ENCODE assay signal across 8 mouse cellular contexts in genomic region chr4:133085783-133086342, GRCm38 (mm10). TPM values are rescaled to one million over a fixed set of nuclear protein-coding genes. Genes with fewer than 3 reads are reported as not detected.
DNase-seq lines count a peak whose midpoint lies in the region; ATAC-seq lines count a peak whose summit lies in the region.

No protein-coding gene starts in this region.

- peak overlapping the region; percentile 21; the same call in 1 of the 2 replicates for H3K9ac ChIP-seq in embryonic facial prominence, embryonic 15.5 days

- H3K9me3 ChIP-seq in embryonic facial prominence, embryonic 15.5 days (replicated peaks) = no peaks in the 10 kb centered on the region

- peak overlapping the region; percentile 94 for H3K4me2 ChIP-seq in embryonic facial prominence, embryonic 15.5 days (replicated peaks)

- no peak for ATAC-seq in embryonic facial prominence, embryonic 15.5 days (ENCODE audit: insufficient number of reproducible peaks, low FRiP score, low TSS enrichment, low read depth)

- H3K36me3 ChIP-seq in embryonic facial prominence, embryonic 15.5 days = 0 out of 2 replicates have a peak, but pooled peaks cover 1% of the 10 kb centered on the region

- H3K4me1 ChIP-seq in embryonic facial prominence, embryonic 15.5 days = peaks cover 68% of the 10 kb centered on the region

- H3K27ac ChIP-seq in embryonic facial prominence, embryonic 15.5 days (replicated peaks) = peak overlapping the region; percentile 87

- H3K27me3 ChIP-seq in embryonic facial prominence, embryonic 15.5 days = no peaks in the 10 kb centered on the region

- 10% methylated on average over 12 of the region's 12 CpGs for WGBS in embryonic facial prominence, embryonic 15.5 days

- peak; percentile 33 for DNase-seq in kidney, adult 18-20 months
- DNase-seq in kidney, postnatal 25 days = no peak
- peak; percentile 60 for DNase-seq in kidney, postnatal 10 days
- peak; percentile 56 for DNase-seq in neural tube, embryonic 10.5 days (ENCODE audit: extremely low spot score, low spot score)
- no peak for DNase-seq in adrenal gland, postnatal 10 days
- DNase-seq in cerebellum, postnatal 4 days (ENCODE audit: low spot score in 2 of 2) = no peak
- no peak for DNase-seq in layer of hippocampus, postnatal 14 days (ENCODE audit: low spot score in 2 of 2)

- peak overlapping the region; percentile 41 for H3K4me3 ChIP-seq in embryonic facial prominence, embryonic 15.5 days (replicated peaks)

RNA-seq across cellular contexts. Expression of gene Wasf2, which starts 44.4 kb away (rescaled TPM):
- 116 and 118 TPM in 2 replicates for polyA plus RNA-seq in embryonic facial prominence, embryonic 15.5 days (2015; fragmentation: Nextera tagmentation; extraction: Ambion mirVana)
- 100 to 1,000 TPM; 122 to 123 TPM for total RNA-seq in adrenal gland, postnatal 10 days (2021)
- 10 to 100 TPM; 37.4 to 45.0 TPM for total RNA-seq in layer of hippocampus, postnatal 14 days (2021)

Comparison
In these comparisons a context has a peak if more than half of its experiments do, and no peak if none do; other contexts are left out.
1. DNase-seq: peak in kidney, adult 18-20 months (single experiment), kidney, postnatal 10 days (single experiment) and neural tube, embryonic 10.5 days (single experiment); none in kidney, postnatal 25 days (0 of 2), adrenal gland, postnatal 10 days (single experiment), cerebellum, postnatal 4 days (0 of 2) and layer of hippocampus, postnatal 14 days (0 of 2).